Mouse (Mus musculus): ENCODE measurements at regions not wholly inside any gene's neighbourhood (a gene's known extent, or its start where the extent isn't known, plus 50 kb on each side); places are given as distances from the start of the nearest gene placed in this dataset.
"Not testable (repeated sequence)": the region's sequence is repeated elsewhere in the genome, so short reads cannot be mapped to it uniquely, and the experiment has no call there.

DNA sequence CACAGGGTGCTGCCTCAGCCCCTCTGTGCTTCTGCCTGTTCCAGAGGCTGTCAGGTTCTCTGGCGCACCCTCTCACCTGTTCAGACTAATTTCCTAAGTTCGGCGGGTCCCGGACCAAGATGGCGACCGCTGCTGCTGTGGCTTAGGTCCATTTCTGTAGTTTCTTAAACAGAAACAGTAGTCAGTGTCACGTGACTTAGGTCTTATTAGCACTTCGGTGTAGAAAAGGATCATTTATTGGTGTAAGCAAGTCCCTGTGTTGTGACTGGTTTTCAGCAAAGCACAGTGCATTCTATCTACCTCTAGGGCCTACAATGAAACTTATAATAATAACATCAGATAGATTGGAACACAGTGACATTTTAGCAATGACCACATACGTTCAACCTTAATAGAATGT lies 53.5 kb upstream of the Dpt start:
- TF ChIP-seq CTCF, POLR2A (IDR thresholded peaks at IDR 0.05; ENCODE audit: extremely low read depth, insufficient read depth, low read length): not testable (repeated sequence)

Data from cortical plate, adult 2 months (tissue).